Mouse (Mus musculus) lung, postnatal 0 days (tissue): ENCODE results near the gene Sipa1l1. TPM values are rescaled to one million over a fixed set of nuclear protein-coding genes. Genes with fewer than 3 reads are reported as not detected.

Experiments used
- ATAC-seq: fragments of 200-750 bp; cut with Nextera tagmentation; 2 replicates; pipeline ENCODE4 v1.8.0; 2017; ENCODE audit warnings: moderate library complexity
- DNase-seq: peaks from one replicate; pipeline ENCODE4 v3.0.0-alpha.2; 2016; ENCODE audit warnings: low spot score
- H3K27ac ChIP-seq: fragments of 300-500 bp; sonication (generic); 2 replicates; pipeline ENCODE4 v1.5.1; 2014; ENCODE audit warnings: antibody characterized with exemption, mild to moderate bottlenecking, low read length, mixed read lengths
- H3K27me3 ChIP-seq: fragments of 300-500 bp; sonication (generic); replicated peaks from 2 replicates; pipeline ENCODE4 v1.6.1; 2014; ENCODE audit warnings: low read length, mixed read lengths; ENCODE audit not compliant: insufficient read depth
- H3K36me3 ChIP-seq: fragments of 300-500 bp; sonication (generic); 2 replicates; pipeline ENCODE4 v1.6.1; 2014; ENCODE audit warnings: low read length, mixed read lengths; ENCODE audit not compliant: insufficient read depth
- H3K4me1 ChIP-seq: fragments of 300-500 bp; sonication (generic); 2 replicates; pipeline ENCODE4 v1.6.1; 2014; ENCODE audit warnings: antibody characterized with exemption, low read depth, low read length, mixed read lengths; ENCODE audit not compliant: insufficient read depth
- H3K4me2 ChIP-seq: fragments of 300-500 bp; sonication (generic); replicated peaks from 2 replicates; pipeline ENCODE4 v1.6.1; 2014; ENCODE audit warnings: low read depth, mild to moderate bottlenecking, low read length, moderate library complexity, mixed read lengths
- H3K4me3 ChIP-seq: fragments of 300-500 bp; sonication (generic); 2 replicates; pipeline ENCODE4 v1.5.1; 2014; ENCODE audit warnings: low read depth, low read length
- H3K9ac ChIP-seq: fragments of 300-500 bp; sonication (generic); replicated peaks from 2 replicates; pipeline ENCODE4 v1.6.1; 2014; ENCODE audit warnings: low read depth, mild to moderate bottlenecking
- H3K9me3 ChIP-seq: fragments of 300-500 bp; sonication (generic); 2 replicates; pipeline ENCODE4 v1.6.1; 2016; ENCODE audit warnings: low read length, mixed read lengths
- CTCF ChIP-seq: IDR thresholded peaks from 2 replicates; pipeline ENCODE4 v1.5.1; 2016; ENCODE audit warnings: antibody characterized with exemption, mild to moderate bottlenecking
- EP300 ChIP-seq: IDR thresholded peaks from 2 replicates; pipeline ENCODE4 v1.6.1; 2016; ENCODE audit warnings: antibody characterized with exemption, mild to moderate bottlenecking, control low read depth
- WGBS: fragments of 180-500 bp; shearing (Covaris S2); extraction: QIAGEN DNeasy Blood & Tissue Kit; methylation state at CpG from one replicate; pipeline ENCODE4 v1.1.7; 2014; 5-methylcytosine and 5-hydroxymethylcytosine counted together
- polyA plus RNA-seq: library from polyadenylated mRNA; unstranded; fragments of >200 nt; fragmentation: Nextera tagmentation; extraction: Ambion mirVana; gene quantifications from 2 replicates; pipeline ENCODE4 v1.2.1, GENCODE M21; 2015

The Sipa1l1 gene
- polyA plus RNA-seq, 1 experiment from 2014 or later: 10.2 TPM

- TF ChIP-seq EP300: no peak
- TF ChIP-seq CTCF: no peak
- H3K36me3 ChIP-seq: 0 out of 2 replicates have a peak, but pooled peaks cover 8% of the 10 kb centered on the region
Measured at GRCm38 (mm10) chr12:82433311-82433710, 264.2 kb downstream of the Sipa1l1 start.

GRCm38 (mm10) chr12:82434591-82434990 is 265.5 kb downstream of the Sipa1l1 start:
- peaks cover 20% of the 10 kb centered on the region; the same call in 1 of the 2 replicates for H3K36me3 ChIP-seq
- no peaks in the 10 kb centered on the region for H3K4me1 ChIP-seq
- no peak for TF ChIP-seq EP300
- no peak for TF ChIP-seq CTCF
- WGBS: 84% methylated on average over 9 of the region's 9 CpGs
- H3K27ac ChIP-seq: no peak overlapping the region
- H3K27me3 ChIP-seq: no peaks in the 10 kb centered on the region
- ATAC-seq (peak; percentile 46; the same call in 1 of the 2 replicates), DNase-seq (peak; percentile 27)
- no peaks in the 10 kb centered on the region for H3K9me3 ChIP-seq
- no peak overlapping the region for H3K4me2 ChIP-seq
- no peak overlapping the region for H3K9ac ChIP-seq
- H3K4me3 ChIP-seq: no peak overlapping the region

More at GRCm38 (mm10) chr12:82433311-82433710, 264.2 kb downstream of the Sipa1l1 start:
- no peaks in the 10 kb centered on the region for H3K27me3 ChIP-seq
- H3K4me1 ChIP-seq: no peaks in the 10 kb centered on the region
- WGBS: 88% methylated on average over 4 of the region's 4 CpGs
- H3K9ac ChIP-seq: no peak overlapping the region
- DNase-seq (no peak), ATAC-seq (no peak)
- no peaks in the 10 kb centered on the region for H3K9me3 ChIP-seq
- no peak overlapping the region for H3K27ac ChIP-seq
- no peak overlapping the region for H3K4me2 ChIP-seq
- no peak overlapping the region for H3K4me3 ChIP-seq

GRCm38 (mm10) chr12:82441479-82441878 is 272.4 kb downstream of the Sipa1l1 start:
- H3K27me3 ChIP-seq: no peaks in the 10 kb centered on the region
- no peak overlapping the region for H3K9ac ChIP-seq
- 75% methylated on average over 3 of the region's 3 CpGs for WGBS
- no peak overlapping the region for H3K4me3 ChIP-seq
- H3K4me2 ChIP-seq: no peak overlapping the region
- DNase-seq (no peak), ATAC-seq (no peak)
- TF ChIP-seq EP300: no peak
- peaks cover 26% of the 10 kb centered on the region for H3K36me3 ChIP-seq
- no peak overlapping the region for H3K27ac ChIP-seq
- no peaks in the 10 kb centered on the region for H3K9me3 ChIP-seq
- no peaks in the 10 kb centered on the region for H3K4me1 ChIP-seq

- Histone ChIP-seq H3K27ac (no peak overlapping the region), H3K4me2 (no peak overlapping the region), H3K4me3 (no peak overlapping the region), H3K36me3 (peaks cover 14% of the 10 kb centered on the region; the same call in 1 of the 2 replicates), H3K27me3 (no peaks in the 10 kb centered on the region), H3K9ac (no peak overlapping the region), H3K9me3 (no peaks in the 10 kb centered on the region), H3K4me1 (no peaks in the 10 kb centered on the region)
- WGBS: 84% methylated on average over 8 of the region's 8 CpGs
- no peak for DNase-seq
- no peak for TF ChIP-seq EP300
- no peak for TF ChIP-seq CTCF
- no peak for ATAC-seq
Measured at GRCm38 (mm10) chr12:82446609-82447024, 277.5 kb downstream of the Sipa1l1 start.

- Histone ChIP-seq H3K27me3 (no peaks in the 10 kb centered on the region), H3K4me1 (no peaks in the 10 kb centered on the region), H3K4me3 (no peak overlapping the region), H3K9ac (no peak overlapping the region), H3K9me3 (no peaks in the 10 kb centered on the region), H3K4me2 (no peak overlapping the region), H3K27ac (no peak overlapping the region), H3K36me3 (peaks cover 14% of the 10 kb centered on the region; the same call in 1 of the 2 replicates)
- no peak for DNase-seq
- TF ChIP-seq CTCF (no peak), EP300 (no peak)
- WGBS: 70% methylated on average over 9 of the region's 9 CpGs
- ATAC-seq: no peak
Measured at GRCm38 (mm10) chr12:82448129-82448815, 279.2 kb downstream of the Sipa1l1 start.

GRCm38 (mm10) chr12:82452428-82452827 is 283.3 kb downstream of the Sipa1l1 start:
- Histone ChIP-seq H3K4me3 (no peak overlapping the region), H3K4me1 (no peaks in the 10 kb centered on the region), H3K36me3 (peaks cover 4% of the 10 kb centered on the region; the same call in 1 of the 2 replicates), H3K4me2 (no peak overlapping the region), H3K9ac (no peak overlapping the region), H3K9me3 (no peaks in the 10 kb centered on the region), H3K27me3 (no peaks in the 10 kb centered on the region), H3K27ac (no peak overlapping the region)
- no peak for ATAC-seq
- no peak for DNase-seq
- no peak for TF ChIP-seq CTCF
- no peak for TF ChIP-seq EP300
- 84% methylated on average over 2 of the region's 2 CpGs for WGBS
